Mouse (Mus musculus): ENCODE measurements at regions not wholly inside any gene's neighbourhood (a gene's known extent, or its start where the extent isn't known, plus 50 kb on each side); places are given as distances from the start of the nearest gene placed in this dataset.

DNA sequence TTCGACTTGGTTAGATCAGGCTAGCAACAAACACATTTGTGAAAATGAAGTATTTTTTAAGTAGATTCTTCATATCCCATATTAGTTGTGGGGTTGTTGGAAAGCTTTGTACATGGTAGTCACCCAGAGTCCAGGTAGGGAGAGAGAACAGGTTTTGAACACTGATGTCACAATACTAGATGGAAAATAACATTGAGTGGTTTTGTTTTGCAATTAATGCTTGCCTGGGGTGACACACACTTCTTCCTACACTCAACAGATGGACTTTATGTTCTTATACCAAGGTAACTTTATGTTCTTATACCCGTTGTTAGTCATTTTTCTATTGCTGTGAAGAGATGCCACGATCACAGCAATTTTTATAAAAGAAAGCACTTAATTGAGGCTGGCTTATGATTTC lies 134.2 kb upstream of the Fam241a start:
- TF ChIP-seq CTCF (IDR thresholded peaks at IDR 0.05; ENCODE audit: borderline replicate concordance, insufficient read depth, low read depth, low read length): no peak
- TF ChIP-seq POLR2A (IDR thresholded peaks at IDR 0.05; ENCODE audit: borderline replicate concordance, insufficient read depth, low read length): no peak
